In the genomic region with DNA sequence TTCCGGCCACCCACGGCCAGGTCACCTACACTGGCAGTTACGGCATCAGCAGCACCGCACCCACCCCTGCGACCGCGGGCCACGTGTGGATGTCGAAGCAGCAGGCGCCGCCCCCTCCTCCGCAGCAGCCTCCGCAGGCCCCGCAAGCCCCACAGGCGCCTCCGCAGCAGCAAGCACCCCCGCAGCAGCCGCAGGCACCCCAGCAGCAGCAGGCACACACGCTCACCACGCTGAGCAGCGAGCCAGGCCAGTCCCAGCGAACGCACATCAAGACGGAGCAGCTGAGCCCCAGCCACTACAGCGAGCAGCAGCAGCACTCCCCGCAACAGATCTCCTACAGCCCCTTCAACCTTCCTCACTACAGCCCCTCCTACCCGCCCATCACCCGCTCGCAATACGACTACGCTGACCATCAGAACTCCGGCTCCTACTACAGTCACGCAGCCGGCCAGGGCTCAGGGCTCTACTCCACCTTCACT, we compare ENCODE assay signal across 8 mouse cellular contexts. TPM values are rescaled to one million over a fixed set of nuclear protein-coding genes. Genes with fewer than 3 reads are reported as not detected.
DNase-seq lines count a peak whose midpoint lies in the region; ATAC-seq and TF ChIP-seq lines count a peak whose summit lies in the region.

No protein-coding gene starts in this region.

- H3K36me3 ChIP-seq in intestine, postnatal 0 days (ENCODE audit: control insufficient read depth, insufficient read depth), result no peaks in the 10 kb centered on the region; the same call in 1 of the 2 replicates
- H3K36me3 ChIP-seq in midbrain, embryonic 12.5 days, result peaks cover 10% of the 10 kb centered on the region; the same call in 1 of the 2 replicates
- H3K36me3 ChIP-seq in testis, adult 2 months (ENCODE audit: control insufficient read depth, insufficient read depth, low read length), result no peaks in the 10 kb centered on the region

- peaks cover 5% of the 10 kb centered on the region; the same call in 1 of the 2 replicates for H3K4me1 ChIP-seq in intestine, postnatal 0 days (replicated peaks; ENCODE audit: control insufficient read depth, insufficient read depth, low read length)
- peaks cover 49% of the 10 kb centered on the region for H3K4me1 ChIP-seq in midbrain, embryonic 12.5 days
- peaks cover 11% of the 10 kb centered on the region for H3K4me1 ChIP-seq in testis, adult 2 months (ENCODE audit: control insufficient read depth, insufficient read depth, low read length)

- no peak for ATAC-seq in intestine, postnatal 0 days
- ATAC-seq in midbrain, embryonic 12.5 days (ENCODE audit: low FRiP score, low read depth), result 0 out of 2 replicates have a peak, but pooled peaks have one; percentile 0

- WGBS in intestine, postnatal 0 days, result 8% methylated on average over 34 of the region's 34 CpGs
- 2% methylated on average over 29 of the region's 34 CpGs for WGBS in midbrain, embryonic 12.5 days

- H3K4me3 ChIP-seq in intestine, postnatal 0 days (ENCODE audit: low read depth, low read length), result peak overlapping the region; percentile 78
- peak overlapping the region; percentile 83 for H3K4me3 ChIP-seq in midbrain, embryonic 12.5 days
- H3K4me3 ChIP-seq in testis, adult 2 months (ENCODE audit: control insufficient read depth, low read depth, low read length), result peak overlapping the region; percentile 44

- peak overlapping the region; percentile 84 for H3K4me2 ChIP-seq in intestine, postnatal 0 days (replicated peaks; ENCODE audit: low read depth)
- peak overlapping the region; percentile 98 for H3K4me2 ChIP-seq in midbrain, embryonic 12.5 days (replicated peaks)

- H3K9me3 ChIP-seq in intestine, postnatal 0 days (ENCODE audit: control insufficient read depth), result no peaks in the 10 kb centered on the region
- H3K9me3 ChIP-seq in midbrain, embryonic 12.5 days, result no peaks in the 10 kb centered on the region

- H3K27me3 ChIP-seq in intestine, postnatal 0 days (replicated peaks; ENCODE audit: control insufficient read depth, insufficient read depth, low read length), result peaks cover 15% of the 10 kb centered on the region
- H3K27me3 ChIP-seq in midbrain, embryonic 12.5 days, result peaks cover 14% of the 10 kb centered on the region; the same call in 1 of the 2 replicates
- peaks cover 5% of the 10 kb centered on the region; the same call in 1 of the 2 replicates for H3K27me3 ChIP-seq in testis, adult 2 months (ENCODE audit: control insufficient read depth, insufficient read depth, low read length)

- no peak for TF ChIP-seq CTCF in intestine, postnatal 0 days (IDR thresholded peaks at IDR 0.05; ENCODE audit: low read depth)
- TF ChIP-seq CTCF in testis, adult 2 months (IDR thresholded peaks at IDR 0.05; ENCODE audit: control insufficient read depth, insufficient read depth, insufficient replicate concordance, low read depth, low read length), result no peak

- peak; percentile 44 to 53 for DNase-seq in cerebellum, postnatal 14 days
- DNase-seq in cerebellum, adult 18-20 months, result no peak
- peak; percentile 10 for DNase-seq in thymus, postnatal 4 days
- no peak for DNase-seq in thymus, postnatal 0 days (ENCODE audit: low spot score)
- DNase-seq in urinary bladder, adult 2 months (ENCODE audit: low spot score), result no peak

- H3K9ac ChIP-seq in intestine, postnatal 0 days (ENCODE audit: low read depth, low read length), result peak overlapping the region; percentile 34
- peak overlapping the region; percentile 93 for H3K9ac ChIP-seq in midbrain, embryonic 12.5 days (replicated peaks)

- no peak for TF ChIP-seq POLR2A in testis, adult 2 months (IDR thresholded peaks at IDR 0.05; ENCODE audit: control insufficient read depth, low read depth, low read length)

- H3K27ac ChIP-seq in intestine, postnatal 0 days (ENCODE audit: low read depth, low read length), result peak overlapping the region; percentile 7; the same call in 1 of the 2 replicates
- peak overlapping the region; percentile 92 for H3K27ac ChIP-seq in midbrain, embryonic 12.5 days (replicated peaks)
- H3K27ac ChIP-seq in testis, adult 2 months (ENCODE audit: control insufficient read depth, insufficient read depth, low read depth, low read length), result no peak overlapping the region; the same call in 1 of the 2 replicates

RNA-seq across cellular contexts. Expression of a gene that starts 2.9 kb away (rescaled TPM):
- polyA plus RNA-seq in thymus, postnatal 0 days (2015; fragmentation: Nextera tagmentation; extraction: Ambion mirVana), result 6.0 and 7.2 TPM in 2 replicates
- 15.9 and 16.6 TPM in 2 replicates for polyA plus RNA-seq in intestine, postnatal 0 days (2015; fragmentation: Nextera tagmentation; extraction: Ambion mirVana)
- polyA plus RNA-seq in midbrain, embryonic 12.5 days (2016; fragmentation: Nextera tagmentation; extraction: Ambion mirVana), result 134 and 147 TPM in 2 replicates
- polyA plus RNA-seq in testis, adult 2 months (2012; rRNA removed), result 5.5 and 6.6 TPM in 2 replicates
- 0.96 and 1.1 TPM in 2 replicates for polyA plus RNA-seq in urinary bladder, adult 2 months (2012; rRNA removed)

Comparison
In these comparisons a context has a peak if more than half of its experiments do, and no peak if none do; other contexts are left out.
1. DNase-seq: peak in cerebellum, postnatal 14 days (2 of 2) and thymus, postnatal 4 days (single experiment); none in cerebellum, adult 18-20 months (0 of 2), thymus, postnatal 0 days (single experiment) and urinary bladder, adult 2 months (single experiment).
2. Peak in every context shown above with its lines, with median percentiles within 50 percentile points of each other: H3K4me3 ChIP-seq.